Mouse (Mus musculus) small intestine, adult 2 months (tissue): ENCODE data around the gene Pi4k2a.
"Not testable (repeated sequence)": the region's sequence is repeated elsewhere in the genome, so short reads cannot be mapped to it uniquely, and the experiment has no call there.

Experiments used
- CTCF ChIP-seq: fragments of 200-500 bp; IDR thresholded peaks from 2 replicates; pipeline ENCODE4 v1.5.1; 2012; ENCODE audit warnings: low read depth, mild to moderate bottlenecking, control low read depth, inconsistent platforms, low read length, moderate library complexity, mixed read lengths; ENCODE audit not compliant: insufficient replicate concordance, insufficient read length; ENCODE audit errors: extremely low read depth
- POLR2A ChIP-seq: fragments of 200-500 bp; IDR thresholded peaks from 2 replicates; pipeline ENCODE4 v1.6.1; 2012; ENCODE audit warnings: low read depth, mild to moderate bottlenecking, control low read depth, inconsistent platforms, low read length, moderate library complexity

GRCm38 (mm10) chr19:42081613-42082012, 8.7 kb upstream of the Pi4k2a start:
- TF ChIP-seq POLR2A, CTCF: not testable (repeated sequence)
